Mouse (Mus musculus): Measurements from ENCODE around the gene Cd300a. TPM values are rescaled to one million over a fixed set of nuclear protein-coding genes. Genes with fewer than 3 reads are reported as not detected.
"Not testable (repeated sequence)": the region's sequence is repeated elsewhere in the genome, so short reads cannot be mapped to it uniquely, and the experiment has no call there.

Cd300a gene
- polyA plus RNA-seq, 1 experiment, result 2.3 TPM

DNA sequence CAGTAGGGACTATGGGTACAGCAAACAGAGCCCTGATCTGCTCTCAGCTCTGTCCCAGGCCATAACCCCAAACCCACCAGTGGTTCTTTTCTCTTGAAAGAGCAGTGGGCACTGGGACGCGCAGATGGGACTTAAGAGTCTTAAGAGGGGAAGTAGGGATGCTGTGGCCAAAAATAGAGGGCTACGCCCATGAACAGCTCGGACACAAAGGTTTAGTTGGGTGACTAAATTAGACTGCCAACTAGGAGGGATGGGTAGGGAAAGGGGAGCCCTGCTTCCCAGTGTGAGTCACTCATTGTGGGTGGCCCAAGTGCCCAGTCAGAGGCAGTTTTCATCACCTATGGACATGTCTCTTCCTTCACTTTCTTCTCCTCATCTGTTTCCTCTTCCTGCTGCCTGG, 13.4 kb downstream of the Cd300a start:
- Histone ChIP-seq H3K36me3 (ENCODE audit: control insufficient read depth, insufficient read depth, low read length, poor library complexity, severe bottlenecking) (no peaks in the 10 kb centered on the region), H3K9ac (ENCODE audit: low read depth, poor library complexity, severe bottlenecking) (no peak overlapping the region), H3K4me3 (ENCODE audit: low read depth, low read length) (no peak overlapping the region), H3K9me3 (replicated peaks; ENCODE audit: control insufficient read depth, insufficient read depth, low read length, poor library complexity, severe bottlenecking) (no peaks in the 10 kb centered on the region), H3K4me1 (ENCODE audit: control insufficient read depth, insufficient read depth, low read length) (no peaks in the 10 kb centered on the region), H3K27ac (ENCODE audit: insufficient read depth, low read length) (no peak overlapping the region), H3K27me3 (ENCODE audit: control insufficient read depth, insufficient read depth, low read length, poor library complexity, severe bottlenecking) (no peaks in the 10 kb centered on the region)
- no peak for TF ChIP-seq CTCF (IDR thresholded peaks at IDR 0.05; ENCODE audit: low read depth, low read length)
- no peak for TF ChIP-seq EP300 (IDR thresholded peaks at IDR 0.05; ENCODE audit: insufficient read depth, low read depth, low read length)
- TF ChIP-seq POLR2A (IDR thresholded peaks at IDR 0.05; ENCODE audit: insufficient read depth, low read length), result no peak

DNA sequence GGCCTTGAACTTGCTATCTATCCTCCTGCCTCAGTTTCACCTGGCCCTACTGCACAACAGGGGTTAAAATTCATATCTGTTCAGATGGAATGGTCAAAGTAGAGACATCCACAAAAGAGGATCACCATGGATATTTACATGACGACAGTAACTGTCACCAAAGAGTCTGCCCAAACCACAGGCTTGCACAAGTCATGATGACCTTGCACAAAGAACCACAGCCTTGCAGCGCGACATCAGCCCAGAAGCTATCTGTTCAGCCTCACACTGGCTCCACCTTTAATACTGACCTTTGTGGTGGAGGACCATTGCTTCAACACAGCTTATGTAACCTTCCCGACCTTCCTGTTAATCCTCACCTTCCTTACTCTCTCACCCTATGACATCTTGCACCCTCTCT, 17.7 kb downstream of the Cd300a start:
- TF ChIP-seq EP300 (IDR thresholded peaks at IDR 0.05; ENCODE audit: insufficient read depth, low read depth, low read length) (no peak), POLR2A (IDR thresholded peaks at IDR 0.05; ENCODE audit: insufficient read depth, low read length) (no peak), CTCF (IDR thresholded peaks at IDR 0.05; ENCODE audit: low read depth, low read length) (no peak)
- Histone ChIP-seq H3K27ac (ENCODE audit: insufficient read depth, low read length) (no peak overlapping the region), H3K4me3 (ENCODE audit: low read depth, low read length) (no peak overlapping the region), H3K4me1 (ENCODE audit: control insufficient read depth, insufficient read depth, low read length) (no peaks in the 10 kb centered on the region), H3K27me3 (ENCODE audit: control insufficient read depth, insufficient read depth, low read length, poor library complexity, severe bottlenecking) (no peaks in the 10 kb centered on the region), H3K9ac (ENCODE audit: low read depth, poor library complexity, severe bottlenecking) (no peak overlapping the region), H3K36me3 (ENCODE audit: control insufficient read depth, insufficient read depth, low read length, poor library complexity, severe bottlenecking) (no peaks in the 10 kb centered on the region), H3K9me3 (replicated peaks; ENCODE audit: control insufficient read depth, insufficient read depth, low read length, poor library complexity, severe bottlenecking) (no peaks in the 10 kb centered on the region)

DNA sequence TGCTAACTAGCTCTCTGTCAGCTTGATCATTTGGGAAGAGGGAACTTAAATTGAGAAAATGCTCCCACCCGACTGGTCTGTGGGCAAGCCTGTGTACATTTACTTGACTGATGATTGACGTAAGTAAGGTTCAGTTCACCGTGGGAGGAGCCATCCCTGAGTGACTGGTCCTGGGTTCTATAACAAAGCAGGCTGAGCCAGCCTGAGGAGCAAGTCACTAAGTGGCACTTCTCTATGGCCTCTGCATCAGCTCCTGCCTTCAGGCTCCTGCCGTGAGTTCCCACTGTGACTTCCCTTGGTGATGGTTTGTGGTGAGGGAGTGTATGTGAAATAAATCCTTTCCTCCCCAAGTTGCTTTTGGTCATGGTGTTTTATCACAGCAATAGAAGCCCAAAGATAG, 18.2 kb downstream of the Cd300a start:
- no peaks in the 10 kb centered on the region for H3K27me3 ChIP-seq (ENCODE audit: control insufficient read depth, insufficient read depth, low read length, poor library complexity, severe bottlenecking)
- H3K9ac ChIP-seq (ENCODE audit: low read depth, poor library complexity, severe bottlenecking), result no peak overlapping the region
- H3K9me3 ChIP-seq (replicated peaks; ENCODE audit: control insufficient read depth, insufficient read depth, low read length, poor library complexity, severe bottlenecking), result no peaks in the 10 kb centered on the region
- TF ChIP-seq EP300 (IDR thresholded peaks at IDR 0.05; ENCODE audit: insufficient read depth, low read depth, low read length) (no peak), POLR2A (IDR thresholded peaks at IDR 0.05; ENCODE audit: insufficient read depth, low read length) (no peak), CTCF (IDR thresholded peaks at IDR 0.05; ENCODE audit: low read depth, low read length) (no peak)
- no peak overlapping the region for H3K27ac ChIP-seq (ENCODE audit: insufficient read depth, low read length)
- H3K4me1 ChIP-seq (ENCODE audit: control insufficient read depth, insufficient read depth, low read length), result no peaks in the 10 kb centered on the region
- H3K36me3 ChIP-seq (ENCODE audit: control insufficient read depth, insufficient read depth, low read length, poor library complexity, severe bottlenecking), result no peaks in the 10 kb centered on the region
- H3K4me3 ChIP-seq (ENCODE audit: low read depth, low read length), result no peak overlapping the region

DNA sequence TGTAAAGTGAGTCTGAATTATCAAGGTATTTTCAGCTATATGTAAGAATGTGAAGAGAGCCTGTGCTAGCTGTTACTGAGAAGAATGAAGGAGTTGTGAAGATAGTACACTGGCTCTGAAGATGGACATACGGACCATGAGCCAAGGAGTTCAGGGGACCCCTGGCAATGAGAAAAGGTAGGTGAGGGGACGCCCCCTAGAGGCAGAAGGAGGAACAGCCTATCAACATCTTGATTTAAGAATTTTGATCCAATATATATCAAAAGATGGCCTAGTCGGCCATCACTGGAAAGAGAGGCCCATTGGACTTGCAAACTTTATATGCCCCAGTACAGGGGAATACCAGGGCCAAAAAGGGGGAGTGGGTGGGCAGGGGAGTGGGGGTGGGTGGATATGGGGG, 19.7 kb downstream of the Cd300a start:
- H3K36me3 ChIP-seq (ENCODE audit: control insufficient read depth, insufficient read depth, low read length, poor library complexity, severe bottlenecking); H3K27ac ChIP-seq (ENCODE audit: insufficient read depth, low read length); H3K9ac ChIP-seq (ENCODE audit: low read depth, poor library complexity, severe bottlenecking); H3K27me3 ChIP-seq (ENCODE audit: control insufficient read depth, insufficient read depth, low read length, poor library complexity, severe bottlenecking); H3K4me3 ChIP-seq (ENCODE audit: low read depth, low read length); H3K9me3 ChIP-seq (replicated peaks; ENCODE audit: control insufficient read depth, insufficient read depth, low read length, poor library complexity, severe bottlenecking); H3K4me1 ChIP-seq (ENCODE audit: control insufficient read depth, insufficient read depth, low read length): not testable (repeated sequence)
- peak; percentile 58 for TF ChIP-seq CTCF (IDR thresholded peaks at IDR 0.05; ENCODE audit: low read depth, low read length)

DNA sequence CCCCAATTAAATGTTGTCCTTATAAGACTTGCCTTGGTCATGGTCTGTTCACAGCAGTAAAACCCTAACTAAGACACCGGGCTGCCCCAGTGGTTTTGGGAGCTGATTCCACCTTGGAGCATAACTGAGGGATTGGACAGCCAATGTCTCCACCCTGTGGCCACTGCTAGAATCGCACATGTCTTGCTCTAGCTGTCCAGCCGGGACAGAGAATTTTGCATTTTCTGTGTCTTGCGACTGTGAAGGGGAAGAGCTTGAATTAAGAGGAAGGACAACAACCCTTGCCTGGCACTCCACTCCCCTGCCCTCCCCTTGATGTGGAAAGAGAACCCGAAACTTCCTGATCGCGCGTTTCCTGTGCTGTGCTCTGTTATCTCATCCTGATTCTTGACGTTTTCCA, 23.0 kb downstream of the Cd300a start:
- Histone ChIP-seq H3K9ac (ENCODE audit: low read depth, poor library complexity, severe bottlenecking) (no peak overlapping the region), H3K4me3 (ENCODE audit: low read depth, low read length) (no peak overlapping the region), H3K9me3 (replicated peaks; ENCODE audit: control insufficient read depth, insufficient read depth, low read length, poor library complexity, severe bottlenecking) (no peaks in the 10 kb centered on the region), H3K27ac (ENCODE audit: insufficient read depth, low read length) (no peak overlapping the region), H3K36me3 (ENCODE audit: control insufficient read depth, insufficient read depth, low read length, poor library complexity, severe bottlenecking) (no peaks in the 10 kb centered on the region), H3K27me3 (ENCODE audit: control insufficient read depth, insufficient read depth, low read length, poor library complexity, severe bottlenecking) (no peaks in the 10 kb centered on the region), H3K4me1 (ENCODE audit: control insufficient read depth, insufficient read depth, low read length) (no peaks in the 10 kb centered on the region)
- no peak for TF ChIP-seq EP300 (IDR thresholded peaks at IDR 0.05; ENCODE audit: insufficient read depth, low read depth, low read length)
- peak; percentile 90 for TF ChIP-seq CTCF (IDR thresholded peaks at IDR 0.05; ENCODE audit: low read depth, low read length)
- TF ChIP-seq POLR2A (IDR thresholded peaks at IDR 0.05; ENCODE audit: insufficient read depth, low read length), result no peak

DNA sequence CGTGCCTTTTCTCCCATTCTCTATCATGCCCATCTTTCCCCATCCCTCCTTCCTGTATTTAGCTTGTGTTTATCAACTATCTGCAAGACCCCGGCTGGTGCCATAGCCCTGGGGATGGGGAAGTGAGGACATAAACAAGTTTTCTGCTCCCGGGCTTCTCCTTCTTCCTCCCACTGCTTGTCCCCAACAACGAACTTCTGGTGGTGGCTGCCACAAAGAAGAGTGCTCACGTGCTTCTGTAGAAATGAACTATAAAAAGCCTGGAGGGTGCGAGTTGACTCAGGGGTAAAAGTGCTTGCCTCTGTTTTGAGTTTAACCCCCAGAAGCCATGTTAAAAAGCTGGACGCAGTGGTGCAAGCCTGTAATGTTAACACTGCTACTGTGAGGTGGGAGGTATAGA, 25.1 kb downstream of the Cd300a start:
- Histone ChIP-seq H3K27me3 (ENCODE audit: control insufficient read depth, insufficient read depth, low read length, poor library complexity, severe bottlenecking) (no peaks in the 10 kb centered on the region), H3K4me3 (ENCODE audit: low read depth, low read length) (no peak overlapping the region), H3K9ac (ENCODE audit: low read depth, poor library complexity, severe bottlenecking) (no peak overlapping the region), H3K36me3 (ENCODE audit: control insufficient read depth, insufficient read depth, low read length, poor library complexity, severe bottlenecking) (no peaks in the 10 kb centered on the region), H3K27ac (ENCODE audit: insufficient read depth, low read length) (no peak overlapping the region), H3K4me1 (ENCODE audit: control insufficient read depth, insufficient read depth, low read length) (no peaks in the 10 kb centered on the region), H3K9me3 (replicated peaks; ENCODE audit: control insufficient read depth, insufficient read depth, low read length, poor library complexity, severe bottlenecking) (no peaks in the 10 kb centered on the region)
- TF ChIP-seq POLR2A (IDR thresholded peaks at IDR 0.05; ENCODE audit: insufficient read depth, low read length) (no peak), CTCF (IDR thresholded peaks at IDR 0.05; ENCODE audit: low read depth, low read length) (no peak), EP300 (IDR thresholded peaks at IDR 0.05; ENCODE audit: insufficient read depth, low read depth, low read length) (no peak)
